Mouse (Mus musculus) ovary, adult 2 months (tissue): Measurements from ENCODE around the gene Gcnt3. TPM values are rescaled to one million over a fixed set of nuclear protein-coding genes. Genes with fewer than 3 reads are reported as not detected.

Experiments
- polyA plus RNA-seq: library from polyadenylated mRNA; depleted of rRNA; stranded (reverse); fragments of >200 nt; gene quantifications from 2 replicates; pipeline ENCODE4 v1.2.3, GENCODE M21; 2012; rRNA removed

The Gcnt3 gene
- polyA plus RNA-seq, result 4.3 and 5.6 TPM in 2 replicates

DNA sequence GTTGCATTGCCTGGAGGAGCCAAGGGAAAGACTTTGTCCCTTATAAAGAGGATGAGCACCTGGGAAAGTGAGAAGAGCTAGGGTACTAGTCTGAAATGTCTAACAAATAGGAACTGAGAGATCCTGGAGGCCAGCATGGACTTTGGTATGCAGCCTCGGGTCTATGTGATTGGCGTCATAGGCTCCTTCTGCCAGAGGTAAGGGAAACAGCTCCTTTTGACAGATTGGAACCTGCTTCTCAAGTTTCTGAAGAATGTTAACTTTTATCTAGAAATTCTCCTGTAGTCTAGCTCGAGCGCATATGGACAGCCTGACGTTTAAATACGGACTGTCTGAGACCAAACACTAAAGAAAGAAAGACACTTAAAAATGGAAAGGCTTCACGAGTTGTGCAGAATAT is at the start of gene Gcnt3:
TSS of gene Gcnt3 (minus strand) at position 101 of the 400 bp plus-strand sequence.

DNA sequence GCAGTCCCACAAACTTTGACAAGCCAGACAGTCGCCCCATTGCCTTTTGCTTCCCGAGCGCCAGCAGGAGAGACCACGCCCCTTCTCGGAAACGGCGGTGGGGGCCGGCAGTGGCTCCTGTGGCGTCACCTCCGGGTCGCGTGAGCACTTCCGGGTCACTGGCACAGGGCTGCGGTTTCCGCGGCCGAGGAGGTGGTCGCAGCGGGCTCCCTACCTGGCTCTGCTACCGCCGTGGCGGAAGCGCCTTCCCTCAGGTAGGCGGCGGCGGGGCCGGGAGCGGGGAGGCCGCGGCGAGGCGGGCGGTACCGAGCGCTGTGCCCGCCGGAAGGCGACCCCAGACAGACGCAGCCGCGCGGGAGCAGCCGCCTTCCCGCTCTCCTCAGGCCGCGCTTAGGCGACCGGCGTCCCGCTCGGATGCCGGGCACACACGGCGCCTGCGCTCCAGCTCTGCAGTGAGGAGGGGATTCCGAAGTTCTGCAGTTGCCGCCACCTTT is 25.4 kb downstream of the Gcnt3 start, which contains the start of gene Gtf2a2:
TSS of gene Gtf2a2 (plus strand) at position 143 of the 494 bp plus-strand sequence.

DNA sequence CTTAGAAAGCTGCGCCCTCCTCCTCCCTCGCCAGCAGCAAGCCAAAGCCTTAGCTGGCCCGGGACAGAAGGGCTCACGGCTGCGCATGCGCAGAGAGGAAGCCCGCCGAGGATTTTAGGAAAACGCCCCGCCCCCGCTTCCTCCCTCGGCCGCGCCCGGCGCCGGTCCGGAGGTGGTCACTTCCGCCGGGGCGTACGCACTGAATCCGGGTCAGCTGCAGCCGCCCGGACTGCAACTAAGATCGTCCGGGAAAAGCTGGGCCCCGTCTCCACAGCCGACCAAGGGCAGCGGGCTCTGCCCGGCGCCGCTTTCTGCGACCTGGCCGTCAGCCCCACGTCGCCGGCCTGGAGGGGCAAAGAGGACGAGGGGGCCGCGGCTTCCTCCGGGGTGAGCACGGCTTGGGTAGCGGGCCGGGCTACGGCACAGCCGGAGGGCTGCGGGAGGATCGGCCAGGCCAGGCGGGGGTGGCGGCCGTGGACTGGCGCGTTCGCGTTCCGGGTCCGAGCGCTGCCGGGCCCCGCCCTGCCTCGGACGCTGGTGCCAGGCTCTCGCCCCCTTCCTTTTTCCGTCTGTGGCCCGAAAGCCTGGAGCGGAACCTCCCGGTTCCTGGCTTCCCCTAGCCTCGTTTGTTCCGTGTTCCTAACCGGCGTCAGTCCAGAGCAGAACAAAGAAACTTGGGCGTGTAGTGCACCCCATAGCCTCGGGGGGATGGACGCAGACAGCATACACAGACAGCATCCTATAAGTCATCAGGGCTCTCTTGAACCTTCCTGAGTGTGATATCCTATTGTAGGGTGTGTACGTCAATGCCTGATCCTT is 48.4 kb downstream of the Gcnt3 start, which contains the start of gene Bnip2:
TSS of gene Bnip2 (plus strand) at position 164 of the 819 bp plus-strand sequence.

Other genes starting within 250 kb of the Gcnt3 start
- 25.3 and 27.8 TPM in 2 replicates for gene Bnip2, start 48.6 kb downstream of the Gcnt3 start, polyA plus RNA-seq
- 22.6 and 26.7 TPM in 2 replicates for gene Gtf2a2, start 25.5 kb downstream of the Gcnt3 start, polyA plus RNA-seq
- 3.9 and 7.3 TPM in 2 replicates for gene Fam81a, start 104.5 kb upstream of the Gcnt3 start, polyA plus RNA-seq
- gene Myo1e, start 169.3 kb upstream of the Gcnt3 start, polyA plus RNA-seq, result 14.8 and 18.7 TPM in 2 replicates